Mouse (Mus musculus) retina, embryonic 14.5 days (tissue): Measurements from ENCODE around the gene Wdtc1.

Experiments used
- DNase-seq: peaks from one replicate; pipeline ENCODE4 v3.0.0-alpha.2; 2015; ENCODE audit warnings: low spot score

The Wdtc1 gene

DNA sequence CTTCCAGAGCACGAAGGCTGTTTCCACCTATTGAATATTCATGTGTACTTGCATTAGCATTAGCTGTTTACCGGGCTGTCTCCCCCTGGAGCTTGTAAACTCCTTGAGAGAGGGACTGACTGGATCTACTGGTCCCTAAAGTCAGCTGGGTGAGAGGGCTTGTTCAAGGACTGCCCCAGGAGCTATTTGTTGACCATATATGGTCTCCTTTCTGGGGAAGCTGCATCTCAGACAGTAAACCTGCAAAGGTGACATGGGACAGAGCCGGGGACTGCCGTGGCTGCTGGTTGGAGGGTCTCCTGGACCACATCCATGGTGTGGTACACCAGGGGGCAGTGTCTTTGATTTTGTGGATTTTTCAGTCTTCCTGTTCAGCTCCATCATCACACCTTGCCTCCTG lies 70.6 kb downstream of the Wdtc1 start:
- no peak for DNase-seq

DNA sequence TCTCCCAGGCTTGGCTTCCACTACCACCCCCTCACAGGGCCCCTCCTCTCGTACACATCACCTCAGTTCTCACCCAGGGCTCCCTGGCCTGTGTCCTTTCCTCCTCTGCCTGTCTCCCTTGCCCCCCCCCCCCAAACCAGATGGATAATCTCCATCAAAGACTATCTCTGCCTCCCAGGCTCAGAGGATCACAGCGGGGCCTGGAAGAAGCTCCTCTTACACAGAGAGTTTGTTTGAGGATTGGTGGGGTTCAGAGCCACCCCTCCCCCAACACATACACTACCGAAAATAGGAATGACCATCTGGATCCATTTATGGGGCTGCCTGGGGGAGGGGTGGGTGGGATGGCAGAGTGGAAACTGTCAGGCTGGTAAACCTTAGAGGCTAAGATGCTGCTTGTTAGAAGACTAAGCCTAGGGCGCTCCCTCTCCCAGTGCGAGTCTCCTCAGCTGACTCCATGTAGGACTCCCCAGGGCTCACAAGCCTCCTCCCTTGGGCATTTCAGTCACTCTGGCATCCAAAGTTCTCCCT lies 71.3 kb downstream of the Wdtc1 start:
- peak; percentile 42 for DNase-seq

DNA sequence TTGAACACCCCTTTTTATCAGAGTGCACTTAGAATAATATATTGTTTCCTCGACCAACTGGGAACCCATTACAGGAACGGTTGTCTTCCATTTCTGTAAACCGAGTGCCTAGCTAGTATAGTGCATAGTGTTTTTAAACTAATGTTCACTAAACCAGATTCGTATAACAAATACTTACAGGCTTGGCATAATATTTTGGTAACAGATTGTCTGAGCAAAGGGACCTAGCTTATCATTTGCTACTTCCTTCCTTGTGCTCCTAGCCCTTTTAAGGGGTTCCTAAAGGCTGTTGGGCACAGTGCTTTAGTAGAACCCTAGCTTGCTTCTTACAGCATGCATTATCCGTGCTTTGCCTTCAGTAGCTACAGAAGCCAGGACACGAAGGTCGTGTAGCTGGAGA lies 71.8 kb downstream of the Wdtc1 start:
- DNase-seq: no peak

DNA sequence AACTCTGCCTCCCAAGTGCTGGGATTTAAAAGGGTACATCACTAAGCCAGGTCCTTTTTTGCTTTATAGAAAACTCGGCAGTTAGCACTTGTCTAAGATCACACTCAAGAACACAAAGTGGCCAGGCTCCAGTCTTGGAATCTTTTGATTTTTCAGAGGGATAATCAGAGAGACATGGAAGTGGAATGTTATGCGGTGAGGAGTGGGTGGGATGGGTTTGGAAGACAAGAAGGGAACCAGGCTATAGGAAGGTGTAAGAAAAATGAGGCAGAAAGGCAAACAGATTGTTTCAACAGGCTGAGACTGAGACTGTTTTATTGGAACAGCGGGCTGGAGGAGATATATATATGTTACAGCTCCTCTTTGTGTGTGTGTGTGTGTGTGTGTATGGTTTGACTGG lies 74.8 kb downstream of the Wdtc1 start:
- no peak for DNase-seq

DNA sequence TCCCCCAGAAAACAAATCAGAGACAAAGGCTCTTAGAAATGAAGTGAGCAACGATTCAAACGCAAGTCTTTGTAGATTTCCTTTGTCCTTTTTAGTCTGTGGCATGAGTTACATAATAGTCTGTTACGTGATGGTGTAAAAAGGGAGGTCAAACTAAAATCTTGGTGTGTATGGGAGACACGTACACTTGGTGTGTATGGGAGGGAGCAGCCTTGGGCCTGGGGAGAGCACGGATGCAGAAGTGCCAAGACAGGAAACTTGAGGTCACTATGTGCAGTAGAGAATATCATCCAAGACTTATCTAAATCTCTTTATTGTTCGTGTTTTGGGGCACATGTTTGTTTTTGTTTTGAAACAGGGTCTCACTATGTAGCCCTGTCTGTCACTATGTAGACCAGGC lies 75.2 kb downstream of the Wdtc1 start:
- no peak for DNase-seq

DNA sequence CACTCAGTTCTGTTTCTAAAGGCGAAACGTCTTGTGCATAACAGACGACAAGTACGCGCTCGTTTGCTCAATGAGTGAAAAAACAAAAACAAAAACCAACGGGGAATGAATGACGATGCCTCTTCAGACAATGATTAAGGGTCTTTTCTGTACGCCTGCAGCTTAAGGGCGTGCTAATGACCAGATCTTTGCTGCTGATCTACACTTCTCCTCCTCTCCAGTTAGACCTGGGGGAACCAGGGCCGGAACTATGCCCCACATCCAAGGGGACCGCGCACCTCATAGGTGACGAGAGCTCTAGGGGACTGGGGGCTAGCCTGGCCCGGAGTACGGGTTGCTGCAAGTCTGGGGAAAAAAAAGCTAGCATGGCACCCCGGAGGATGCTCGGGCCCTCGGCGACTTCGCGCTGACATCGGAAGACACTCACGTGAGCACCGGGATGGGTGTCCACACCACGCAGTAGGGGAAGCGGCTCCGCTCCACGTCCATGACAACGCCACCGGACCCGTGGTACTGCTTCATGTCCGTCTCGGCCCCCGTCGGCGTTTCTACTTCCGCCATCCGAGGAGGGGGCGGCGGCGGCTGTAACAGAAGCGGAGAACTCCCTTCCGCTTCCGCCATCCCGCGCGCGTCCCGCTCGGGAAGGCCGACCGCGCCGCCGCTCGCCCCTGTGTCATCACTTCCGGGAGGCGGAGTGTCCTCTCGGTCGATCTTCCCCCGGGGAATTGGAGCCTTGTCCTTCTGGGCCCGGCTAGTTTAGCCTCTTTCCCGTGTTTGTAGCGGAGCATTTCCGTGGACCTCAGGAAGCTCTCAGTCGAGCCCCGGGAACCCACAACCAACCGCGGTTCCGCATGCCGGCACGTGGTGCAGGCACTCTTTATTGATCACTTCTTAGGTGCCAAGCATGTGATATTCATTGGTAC lies 75.9 kb downstream of the Wdtc1 start, which contains the start of gene Tmem222:
Gene Tmem222 (minus strand): TSS at position 689 of the 923 bp plus-strand sequence.
- DNase-seq: peak; percentile 98

DNA sequence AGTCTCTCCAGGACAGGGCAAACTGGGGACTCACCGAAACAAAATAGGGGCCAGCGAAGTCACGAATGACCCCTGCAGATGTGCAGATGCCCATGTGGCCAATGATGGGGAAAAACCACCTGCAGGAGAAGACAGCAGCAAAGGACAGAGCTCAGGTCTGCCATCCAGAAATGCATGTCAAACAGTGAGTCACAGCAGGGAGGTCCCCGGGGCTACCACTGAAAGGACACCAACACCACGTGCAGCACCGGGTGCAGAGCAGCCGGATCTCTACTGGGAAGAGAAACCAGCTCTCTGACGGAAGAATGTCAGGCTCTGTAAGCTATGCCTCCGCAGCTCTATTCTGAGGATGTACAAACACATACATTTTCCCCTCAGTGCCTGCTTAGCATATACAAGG lies 82.4 kb downstream of the Wdtc1 start:
- DNase-seq: no peak

DNA sequence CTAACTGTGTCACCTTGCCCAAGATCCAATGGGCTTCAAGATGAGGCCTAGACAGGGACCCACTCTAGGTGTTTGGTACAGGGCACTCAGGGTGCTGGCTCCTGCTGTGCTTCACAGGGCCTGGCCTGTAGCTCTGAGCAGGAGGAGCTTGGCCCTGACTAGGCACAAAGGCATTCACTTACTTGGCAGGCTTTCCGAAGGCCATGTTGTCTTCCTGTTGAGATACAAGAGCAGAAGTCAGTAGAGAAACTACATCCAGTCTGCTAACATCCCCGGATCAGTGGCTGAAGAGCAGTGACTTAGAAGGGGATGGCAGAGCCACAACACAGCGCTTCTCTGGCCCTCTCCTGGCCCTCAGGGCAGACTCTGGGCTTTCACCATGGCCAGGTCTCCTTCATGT lies 83.7 kb downstream of the Wdtc1 start:
- no peak for DNase-seq

DNA sequence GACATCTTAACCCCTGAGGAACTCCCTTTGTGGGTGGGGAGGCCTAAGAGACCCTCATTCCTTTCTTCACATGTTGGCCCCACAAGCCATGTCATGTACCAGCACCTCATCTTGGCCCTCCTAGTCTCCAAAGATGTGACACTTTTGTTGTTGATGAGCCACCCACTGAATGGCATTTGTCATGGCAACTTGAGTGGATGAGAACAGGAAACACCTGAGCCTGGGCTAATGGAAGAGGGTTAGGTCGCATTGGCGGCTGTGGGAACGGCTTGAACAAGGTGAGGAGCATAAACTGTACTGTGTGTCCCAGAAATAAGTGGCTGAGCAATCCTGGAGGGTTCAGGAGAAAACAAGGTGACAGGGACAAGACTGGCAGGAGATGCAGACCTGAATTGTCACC lies 84.3 kb downstream of the Wdtc1 start:
- DNase-seq: no peak

DNA sequence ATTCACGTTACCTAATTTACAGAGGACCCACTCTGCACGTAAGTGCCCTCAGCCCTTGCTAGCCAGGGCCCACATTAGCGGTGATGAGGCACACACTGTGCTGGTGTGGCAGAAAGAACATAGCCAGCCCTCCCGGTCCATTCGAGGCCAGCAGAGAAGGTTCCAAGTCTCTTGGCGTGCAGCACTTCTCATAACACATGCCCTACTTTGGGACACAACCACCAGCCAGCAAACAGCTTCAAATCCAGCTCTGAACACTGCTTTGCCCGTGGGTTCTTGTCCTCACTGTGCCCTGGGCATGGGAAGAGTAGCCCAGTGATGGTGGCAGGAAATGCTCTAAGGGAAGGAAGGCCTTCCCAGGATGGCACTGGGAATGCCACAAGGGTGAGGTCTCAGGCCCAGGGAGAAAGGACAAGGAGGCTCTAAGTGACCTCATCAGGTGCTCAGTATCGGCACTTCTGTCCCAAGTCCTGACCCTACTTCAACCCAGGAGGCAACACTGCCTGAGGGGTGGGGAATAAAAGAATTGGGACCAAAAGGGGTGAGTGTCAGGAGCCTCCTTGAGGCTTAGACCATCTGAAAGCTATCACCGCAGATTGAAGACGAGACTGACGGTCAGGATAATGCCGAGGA lies 86.9 kb downstream of the Wdtc1 start:
- DNase-seq: no peak

DNA sequence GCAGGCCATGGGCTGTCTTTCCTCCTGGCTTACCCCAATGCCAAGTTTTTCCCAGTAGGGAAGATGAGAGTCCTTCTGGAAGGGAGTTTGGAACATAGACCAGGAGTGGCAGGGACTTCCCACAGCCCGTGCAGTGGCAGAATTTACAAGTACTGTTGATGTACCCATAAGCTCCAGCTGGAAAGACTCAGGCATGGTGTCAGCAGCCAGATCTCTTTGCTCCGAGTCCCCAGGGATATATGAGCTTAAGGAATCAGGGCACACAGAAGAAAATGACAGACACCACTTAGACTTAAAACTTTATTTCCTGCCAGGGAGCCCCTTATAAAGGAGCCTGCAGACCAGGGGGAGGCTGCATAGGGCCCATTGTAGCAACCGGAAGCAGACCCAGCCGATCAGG lies 87.5 kb downstream of the Wdtc1 start:
- no peak for DNase-seq

DNA sequence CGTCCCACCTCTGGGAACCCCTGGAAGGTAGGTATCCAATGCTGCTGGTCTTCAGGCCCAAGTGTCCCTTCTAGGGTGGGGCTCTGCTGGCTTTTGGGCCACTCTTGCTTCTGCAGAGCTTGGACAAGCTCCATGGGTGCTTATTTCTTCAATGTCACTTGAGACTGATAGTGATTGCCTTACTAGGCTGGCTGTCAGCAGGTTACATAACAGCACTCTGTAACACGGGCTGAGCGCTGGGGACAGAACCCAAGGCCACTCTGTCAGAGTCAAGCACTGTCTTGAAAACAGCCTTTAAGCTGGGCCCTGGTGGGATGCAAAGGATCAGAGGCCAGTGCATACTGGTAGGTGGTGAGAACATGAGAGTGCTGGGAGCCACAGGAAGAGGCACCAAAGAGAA lies 88.0 kb downstream of the Wdtc1 start:
- DNase-seq: no peak

DNA sequence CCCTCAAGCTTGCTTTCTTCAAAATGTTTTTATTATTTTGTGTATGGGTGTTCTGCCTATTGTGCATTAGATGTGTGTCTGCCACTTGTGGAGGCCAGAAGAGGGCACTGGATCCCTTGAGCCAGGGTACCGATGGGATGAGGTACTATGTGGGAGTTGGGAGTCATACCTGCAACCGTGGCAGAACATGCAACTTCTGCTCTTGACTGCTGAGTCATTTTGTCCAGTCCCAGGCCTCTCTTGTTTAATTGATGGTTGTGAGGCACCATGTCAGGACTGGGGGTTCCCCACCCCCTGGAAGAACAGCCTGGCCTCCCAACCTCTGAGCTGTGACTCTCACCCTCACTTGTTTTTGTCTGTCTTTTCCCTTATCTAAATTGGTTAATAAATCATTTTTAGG lies 88.7 kb downstream of the Wdtc1 start:
- DNase-seq: no peak

DNA sequence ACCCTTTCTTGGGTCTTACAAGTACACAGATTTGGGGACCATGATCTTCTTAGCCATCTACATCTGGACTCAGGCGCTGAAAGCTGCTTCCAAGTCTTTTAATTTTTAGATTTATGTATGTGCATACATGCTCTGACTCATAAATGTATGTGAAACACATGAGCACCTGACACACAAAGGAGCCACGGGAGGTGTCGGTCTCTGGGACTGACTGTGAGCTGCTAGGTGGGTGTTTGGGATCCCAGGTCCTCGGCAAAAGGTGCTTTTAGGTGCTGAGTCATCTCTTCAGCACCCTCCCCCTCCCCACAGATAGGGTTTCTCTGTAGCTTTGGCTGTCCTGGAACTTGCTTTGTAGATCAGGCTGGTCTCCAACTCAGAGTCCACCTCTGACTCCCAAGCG lies 89.5 kb downstream of the Wdtc1 start:
- no peak for DNase-seq

DNA sequence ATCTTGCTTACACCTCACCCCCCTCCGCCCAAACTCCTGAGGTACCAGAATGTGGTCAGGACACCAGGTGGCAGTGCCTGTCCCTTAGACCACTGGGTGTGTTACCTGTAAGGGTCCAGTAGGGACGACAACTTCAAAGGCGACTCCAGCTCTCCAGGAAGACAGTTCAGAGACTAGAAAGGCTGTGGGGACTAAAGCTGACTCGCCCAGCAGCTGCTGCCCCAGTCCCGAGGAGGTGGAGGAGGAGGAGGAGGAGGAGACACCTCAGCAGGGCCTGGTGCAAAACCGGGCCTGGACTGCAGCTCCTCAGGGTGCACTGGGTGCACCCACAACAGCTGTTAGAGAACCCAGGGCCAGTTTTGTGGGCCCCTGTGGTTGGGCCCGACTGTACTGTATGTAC lies 90.4 kb downstream of the Wdtc1 start, which contains the start of gene Sytl1:
Gene Sytl1 (minus strand): TSS at position 232 of the 400 bp plus-strand sequence.
- DNase-seq: no peak

DNA sequence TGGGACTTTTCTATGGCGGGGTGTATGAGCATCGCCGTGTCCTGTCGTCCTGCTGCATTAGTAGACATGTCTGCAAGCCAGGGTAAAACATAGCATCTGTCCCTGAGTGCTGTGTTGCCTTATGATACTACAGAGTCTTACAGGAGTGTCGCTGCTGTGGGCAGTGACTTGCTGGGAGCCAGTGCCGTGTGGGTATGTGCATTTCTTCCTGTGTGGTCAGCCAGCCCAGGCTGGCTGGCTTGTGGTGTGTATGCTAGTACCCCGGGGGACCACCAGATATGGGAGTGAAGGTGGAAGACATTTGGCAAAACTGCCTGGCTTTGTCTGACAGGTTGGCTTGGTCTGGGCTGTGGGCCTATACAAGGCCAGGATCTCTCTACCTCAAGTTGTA lies 90.9 kb downstream of the Wdtc1 start:
- no peak for DNase-seq

DNA sequence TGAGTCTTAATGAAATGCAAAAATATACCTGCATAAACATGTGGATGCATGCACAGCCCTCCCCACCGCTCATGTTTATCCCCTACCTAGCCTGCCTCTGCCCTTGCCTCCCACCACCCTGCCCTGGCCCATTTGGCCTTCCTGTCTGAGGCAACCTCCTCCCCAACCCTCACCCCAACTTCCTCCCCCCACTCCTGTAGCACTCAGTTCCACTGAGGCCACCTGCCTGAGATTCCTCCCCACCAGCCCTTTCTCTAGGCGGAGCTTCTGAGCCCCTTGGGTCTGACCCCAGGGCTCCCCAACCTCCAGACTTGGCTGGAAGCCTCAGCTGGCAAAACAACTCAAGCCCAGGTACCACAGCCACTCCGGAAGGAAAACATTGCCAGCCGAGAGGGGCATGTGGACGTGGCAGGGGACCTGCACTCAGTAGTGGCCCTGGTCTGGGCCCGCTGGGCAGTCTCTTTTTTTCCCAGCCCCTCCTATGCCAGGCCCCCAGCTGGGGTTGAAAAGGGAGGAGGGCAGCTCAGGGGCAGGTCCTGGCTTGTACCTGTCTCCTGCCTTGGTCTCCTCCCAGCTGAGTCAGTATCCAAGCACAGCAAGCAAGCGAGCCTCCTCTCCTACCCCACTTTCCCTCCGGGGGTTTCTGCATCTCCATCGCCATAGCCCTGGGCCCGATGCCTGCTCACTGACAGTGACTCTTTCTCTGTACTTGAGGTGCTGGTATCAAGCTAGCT lies 91.5 kb downstream of the Wdtc1 start:
- DNase-seq: no peak

DNA sequence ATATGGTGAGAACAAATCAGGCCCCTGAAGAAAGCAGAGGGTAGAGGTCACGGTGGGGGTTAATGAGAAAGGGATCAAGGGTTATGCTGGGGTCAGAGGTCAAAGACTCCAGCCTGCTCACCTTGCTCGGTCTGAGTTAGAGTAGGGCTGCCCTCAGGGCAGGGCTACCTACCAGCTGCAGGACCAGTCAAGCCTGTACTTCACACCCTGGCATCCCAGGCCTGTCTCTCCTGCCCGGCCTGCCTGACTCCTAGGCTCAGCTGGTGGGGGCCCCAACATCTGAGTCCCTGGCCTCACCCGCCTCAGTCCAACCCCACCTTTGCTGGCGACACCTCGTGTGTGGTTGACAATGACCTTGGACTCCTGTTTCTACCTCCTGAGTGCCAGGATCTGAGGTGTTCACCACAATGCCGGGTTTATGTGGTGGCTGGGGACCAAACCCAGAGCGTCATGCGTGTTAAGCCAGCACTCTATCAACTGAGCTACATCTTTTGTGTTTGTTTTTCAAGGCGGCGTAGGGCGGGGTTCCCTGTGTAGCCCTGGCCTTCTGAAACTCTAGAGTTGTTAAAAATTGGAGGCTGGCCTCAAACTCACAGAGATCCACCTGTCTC lies 95.4 kb downstream of the Wdtc1 start:
- no peak for DNase-seq

DNA sequence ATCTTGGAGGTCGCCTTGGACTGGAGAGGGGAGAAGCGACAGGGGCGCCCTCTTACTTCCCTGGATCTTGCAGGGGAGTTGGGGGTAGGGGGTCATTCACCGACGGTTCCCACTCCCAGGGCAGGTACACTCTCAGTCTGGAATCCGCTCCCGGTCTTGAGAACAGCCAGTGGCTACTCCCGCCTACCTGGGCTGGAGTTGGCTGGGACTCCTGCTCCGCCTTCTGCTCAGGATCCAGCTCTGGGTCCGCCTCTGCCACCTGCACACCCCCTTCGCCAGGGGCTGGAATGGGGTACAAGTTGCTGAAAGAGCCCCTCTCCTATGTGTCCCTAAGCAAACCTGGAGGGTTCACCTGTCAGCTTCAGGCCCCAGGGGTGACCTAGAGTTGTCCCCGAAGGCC lies 96.1 kb downstream of the Wdtc1 start:
- DNase-seq: no peak

DNA sequence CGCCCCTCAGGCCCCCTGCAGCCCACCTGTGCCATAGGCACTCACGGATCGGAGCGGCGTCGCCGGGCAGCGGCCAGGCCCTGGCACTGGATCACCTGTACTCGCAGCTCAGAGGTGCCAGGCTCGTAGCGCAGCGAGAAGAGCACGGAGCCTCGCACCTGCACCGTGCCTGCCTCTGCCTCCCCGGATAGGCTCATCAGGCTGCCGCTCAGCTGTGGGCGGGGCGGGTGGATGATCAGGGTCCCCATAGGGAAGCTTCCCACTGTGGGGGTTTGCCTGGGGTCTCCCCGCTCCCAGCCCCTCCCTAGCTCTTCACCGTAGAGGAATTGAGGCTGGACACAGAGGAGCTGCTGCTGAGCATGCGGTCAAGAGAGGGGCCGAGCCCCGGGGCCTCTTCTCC lies 96.5 kb downstream of the Wdtc1 start:
- peak; percentile 19 for DNase-seq

DNA sequence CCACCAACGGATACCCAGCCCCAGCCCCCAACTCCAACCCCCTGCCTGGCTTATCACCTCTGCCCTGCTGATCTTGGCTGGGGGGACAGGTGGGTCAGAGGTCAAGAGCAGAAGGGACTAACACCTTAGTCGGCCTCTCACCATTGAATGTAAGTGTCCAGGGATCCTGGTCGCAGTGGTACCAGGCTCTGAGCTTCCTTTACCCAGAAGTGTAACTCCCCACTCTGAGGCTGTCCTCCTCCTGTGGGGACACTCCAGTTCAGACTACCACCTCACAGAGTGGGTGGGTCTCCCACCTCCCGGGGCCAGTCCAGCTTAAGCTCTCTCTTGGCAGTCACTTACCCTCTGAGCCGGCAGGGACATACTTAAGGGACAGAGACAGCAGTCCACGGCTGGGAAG lies 97.9 kb downstream of the Wdtc1 start:
- no peak for DNase-seq

DNA sequence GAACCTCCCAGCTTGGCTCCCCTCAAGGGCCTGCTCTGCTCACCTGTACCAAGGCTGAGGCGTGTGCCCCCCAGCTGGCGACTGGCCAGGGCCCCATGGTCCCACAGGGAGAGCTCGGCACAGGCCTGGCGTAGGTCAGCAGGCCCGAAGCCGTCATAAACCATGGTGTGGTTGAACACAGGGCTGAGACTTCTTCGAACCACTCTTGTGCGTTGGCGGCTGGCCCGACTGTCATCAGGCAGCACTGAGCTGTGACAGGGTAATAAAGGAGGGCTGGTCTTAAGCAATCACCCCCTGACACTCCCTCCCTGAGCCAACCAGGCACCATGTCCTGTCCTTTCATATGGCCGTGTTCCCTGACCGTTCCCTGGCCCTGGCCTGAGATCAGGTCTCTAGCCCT lies 99.9 kb downstream of the Wdtc1 start:
- DNase-seq: no peak
